Mouse (Mus musculus): ENCODE measurements around the gene Cyth1. TPM values are rescaled to one million over a fixed set of nuclear protein-coding genes. Genes with fewer than 3 reads are reported as not detected.

Cyth1 gene
- total and polyA plus RNA-seq, 3 experiments, result 49.7 to 108 (median 79.7) TPM

GRCm38 (mm10) chr11:118226850-118227249 lies 21.5 kb downstream of the Cyth1 start:
- H3K27me3 ChIP-seq (replicated peaks), result no peaks in the 10 kb centered on the region
- DNase-seq (ENCODE audit: extremely low read depth), result no peak
- peaks cover 10% of the 10 kb centered on the region for H3K9me3 ChIP-seq (replicated peaks; ENCODE audit: low read length)
- peaks cover 12 to 81% of the 10 kb centered on the region in 2 experiments for H3K4me1 ChIP-seq (ENCODE audit: control insufficient read depth in 1 of 2, insufficient read depth in 2 of 2)
- H3K36me3 ChIP-seq (replicated peaks in 1 of 2; ENCODE audit: control insufficient read depth in 1 of 2, insufficient read depth in 1 of 2, low read length in 1 of 2), result peaks cover 0 to 58% of the 10 kb centered on the region in 2 experiments
- H3K4me3 ChIP-seq (replicated peaks in 1 of 3; ENCODE audit: low read depth in 2 of 3, low read length in 2 of 3, poor library complexity in 1 of 3), result no peak overlapping the region
- no peak overlapping the region for H3K4me2 ChIP-seq (ENCODE audit: insufficient read depth, low read depth, poor library complexity, severe bottlenecking)
- H3K79me2 ChIP-seq (replicated peaks; ENCODE audit: control insufficient read depth, extremely low read depth, insufficient read depth, poor library complexity, severe bottlenecking), result peaks cover 9% of the 10 kb centered on the region
- in situ Hi-C loops (cut with MboI; ENCODE audit: low pct_ligation_motif_present, low pct_unique_long_range_greater_than_20kb, low sequenced_read_pairs), result no loop called here
- no peak for TF ChIP-seq BHLHE40 (IDR thresholded peaks at IDR 0.05; ENCODE audit: low read depth, low read length)
- H3K27ac ChIP-seq (ENCODE audit: insufficient read depth, low read depth), result no peak overlapping the region
- dilution Hi-C loops (cut with MboI; ENCODE audit: extremely low pct_ligation_motif_present, extremely low pct_unique_long_range_greater_than_20kb, low sequenced_read_pairs), result no loop called here
- H3K9ac ChIP-seq (ENCODE audit: insufficient read depth, low read depth), result no peak overlapping the region

- Histone ChIP-seq H3K9ac (ENCODE audit: insufficient read depth, low read depth) (no peak overlapping the region), H3K4me2 (ENCODE audit: insufficient read depth, low read depth, poor library complexity, severe bottlenecking) (no peak overlapping the region), H3K27ac (ENCODE audit: insufficient read depth, low read depth) (no peak overlapping the region), H3K4me3 (replicated peaks in 1 of 3; ENCODE audit: low read depth in 2 of 3, low read length in 2 of 3, poor library complexity in 1 of 3) (no peak overlapping the region), H3K36me3 (replicated peaks in 1 of 2; ENCODE audit: control insufficient read depth in 1 of 2, insufficient read depth in 1 of 2, low read length in 1 of 2) (peaks cover 0 to 63% of the 10 kb centered on the region in 2 experiments), H3K27me3 (replicated peaks) (no peaks in the 10 kb centered on the region), H3K4me1 (ENCODE audit: control insufficient read depth in 1 of 2, insufficient read depth in 2 of 2) (peaks cover 8 to 81% of the 10 kb centered on the region in 2 experiments), H3K9me3 (replicated peaks; ENCODE audit: low read length) (peaks cover 4% of the 10 kb centered on the region), H3K79me2 (replicated peaks; ENCODE audit: control insufficient read depth, extremely low read depth, insufficient read depth, poor library complexity, severe bottlenecking) (0 out of 2 replicates have a peak, but pooled peaks cover 4% of the 10 kb centered on the region)
- dilution Hi-C loops (cut with MboI; ENCODE audit: extremely low pct_ligation_motif_present, extremely low pct_unique_long_range_greater_than_20kb, low sequenced_read_pairs), result no loop called here
- DNase-seq (ENCODE audit: extremely low read depth), result no peak
- in situ Hi-C loops (cut with MboI; ENCODE audit: low pct_ligation_motif_present, low pct_unique_long_range_greater_than_20kb, low sequenced_read_pairs), result no loop called here
- TF ChIP-seq GABPA (IDR thresholded peaks at IDR 0.05; ENCODE audit: insufficient replicate concordance, low read depth, low read length), result no peak
- no peak for TF ChIP-seq MAFK (IDR thresholded peaks at IDR 0.05; ENCODE audit: insufficient replicate concordance, low read length)
- TF ChIP-seq RAD21 (IDR thresholded peaks at IDR 0.05; ENCODE audit: low read depth, low read length), result no peak
- TF ChIP-seq CHD2 (IDR thresholded peaks at IDR 0.05; ENCODE audit: low read length), result no peak
- no peak for TF ChIP-seq NRF1 (IDR thresholded peaks at IDR 0.05; ENCODE audit: low read depth, low read length)
- no peak for TF ChIP-seq TCF12 (IDR thresholded peaks at IDR 0.05; ENCODE audit: low read depth, low read length)
- no peak for TF ChIP-seq MXI1 (IDR thresholded peaks at IDR 0.05; ENCODE audit: low read depth, low read length)
Measured at GRCm38 (mm10) chr11:118225862-118226261, 22.5 kb downstream of the Cyth1 start.

DNA sequence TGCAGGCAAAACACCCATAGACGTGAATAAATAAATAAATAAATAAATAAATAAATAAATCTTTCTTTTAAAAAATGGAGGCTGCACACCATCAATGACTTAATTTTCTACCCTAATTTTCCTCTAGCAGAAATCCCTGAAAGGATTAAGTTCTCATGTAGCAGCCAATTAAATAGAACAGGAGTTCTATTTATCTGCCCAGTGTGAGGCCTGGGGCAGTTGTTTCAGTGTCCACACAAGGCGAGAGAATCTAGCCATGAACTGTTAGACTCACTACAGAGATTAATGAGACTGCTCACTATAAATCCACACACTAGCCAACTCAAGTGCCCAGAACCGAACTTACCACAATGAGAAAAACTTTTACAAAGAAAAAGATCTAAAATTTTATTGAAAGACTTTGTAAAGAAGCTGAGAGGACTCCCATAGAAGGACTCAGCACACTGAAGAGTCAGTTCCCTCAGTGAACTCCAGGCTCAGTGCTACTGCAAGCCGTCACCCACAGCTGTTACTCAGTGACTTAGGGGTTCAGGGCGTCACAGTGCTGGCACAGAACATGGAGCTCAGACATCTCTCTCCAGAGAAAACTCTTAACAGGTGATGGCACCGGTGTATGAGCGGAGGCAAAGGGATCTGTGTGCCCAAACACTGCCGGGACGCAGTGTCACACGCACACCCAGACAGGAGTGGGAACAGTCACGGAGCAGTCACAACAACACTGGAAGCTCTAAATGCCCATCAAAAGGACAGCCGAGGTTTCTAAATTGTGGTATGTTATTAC lies 23.1 kb downstream of the Cyth1 start:
- no peak for DNase-seq (ENCODE audit: extremely low read depth)
- no peak overlapping the region for H3K4me3 ChIP-seq (replicated peaks in 1 of 3; ENCODE audit: low read depth in 2 of 3, low read length in 2 of 3, poor library complexity in 1 of 3)
- dilution Hi-C loops (cut with MboI; ENCODE audit: extremely low pct_ligation_motif_present, extremely low pct_unique_long_range_greater_than_20kb, low sequenced_read_pairs), result no loop called here

More for the DNA sequence above, 23.1 kb downstream of the Cyth1 start:
- no peak overlapping the region for H3K27ac ChIP-seq (ENCODE audit: insufficient read depth, low read depth)
- peaks cover 0 to 61% of the 10 kb centered on the region in 2 experiments for H3K36me3 ChIP-seq (replicated peaks in 1 of 2; ENCODE audit: control insufficient read depth in 1 of 2, insufficient read depth in 1 of 2, low read length in 1 of 2)
- no peak overlapping the region for H3K4me2 ChIP-seq (ENCODE audit: insufficient read depth, low read depth, poor library complexity, severe bottlenecking)
- H3K9ac ChIP-seq (ENCODE audit: insufficient read depth, low read depth), result no peak overlapping the region
- H3K4me1 ChIP-seq (ENCODE audit: control insufficient read depth in 1 of 2, insufficient read depth in 2 of 2), result peaks cover 10 to 80% of the 10 kb centered on the region in 2 experiments
- in situ Hi-C loops (cut with MboI; ENCODE audit: low pct_ligation_motif_present, low pct_unique_long_range_greater_than_20kb, low sequenced_read_pairs), result no loop called here
- H3K79me2 ChIP-seq (replicated peaks; ENCODE audit: control insufficient read depth, extremely low read depth, insufficient read depth, poor library complexity, severe bottlenecking), result 0 out of 2 replicates have a peak, but pooled peaks cover 4% of the 10 kb centered on the region
- TF ChIP-seq E2F4 (IDR thresholded peaks at IDR 0.05; ENCODE audit: insufficient replicate concordance, low read depth, low read length) (no peak), RCOR1 (conservative IDR thresholded peaks at IDR 0.05; ENCODE audit: low read depth, low read length) (no peak), MYC (IDR thresholded peaks at IDR 0.05; ENCODE audit: low read depth, low read length) (no peak), KAT2A (IDR thresholded peaks at IDR 0.05; ENCODE audit: insufficient replicate concordance, low read length) (no peak), TCF12 (IDR thresholded peaks at IDR 0.05; ENCODE audit: low read depth, low read length) (no peak), EP300 (IDR thresholded peaks at IDR 0.05; ENCODE audit: low read length) (no peak), SMC3 (IDR thresholded peaks at IDR 0.05; ENCODE audit: low read depth, low read length) (no peak), GABPA (IDR thresholded peaks at IDR 0.05; ENCODE audit: insufficient replicate concordance, low read depth, low read length) (no peak), MAFK (IDR thresholded peaks at IDR 0.05; ENCODE audit: insufficient replicate concordance, low read length) (no peak)
- no peaks in the 10 kb centered on the region for H3K9me3 ChIP-seq (replicated peaks; ENCODE audit: low read length)
- H3K27me3 ChIP-seq (replicated peaks), result no peaks in the 10 kb centered on the region
